Mouse (Mus musculus): ENCODE measurements at regions not wholly inside any gene's neighbourhood (a gene's known extent, or its start where the extent isn't known, plus 50 kb on each side); places are given as distances from the start of the nearest gene placed in this dataset.

GRCm38 (mm10) chr15:31087607-31088006, 136.5 kb upstream of the Dap start:
- H3K4me2 ChIP-seq (ENCODE audit: low read length) = no peak overlapping the region
- no peak overlapping the region for H3K9ac ChIP-seq (ENCODE audit: low read length)
- no peak overlapping the region for H3K4me3 ChIP-seq (ENCODE audit: low read depth, low read length)
- 83% methylated on average over 1 of the region's 1 CpGs for WGBS
- 0 out of 2 replicates have a peak, but pooled peaks cover 3% of the 10 kb centered on the region for H3K4me1 ChIP-seq (replicated peaks; ENCODE audit: control insufficient read depth, insufficient read depth, low read length)
- no peak for ATAC-seq (replicated peaks; ENCODE audit: low FRiP score, low TSS enrichment, low read depth)
- no peak overlapping the region for H3K27ac ChIP-seq (ENCODE audit: low read depth)
- H3K27me3 ChIP-seq (replicated peaks; ENCODE audit: control insufficient read depth, insufficient read depth, low read length) = no peaks in the 10 kb centered on the region
- no peak for DNase-seq (ENCODE audit: low spot score)
- H3K9me3 ChIP-seq (ENCODE audit: control insufficient read depth, low read length) = 0 out of 2 replicates have a peak, but pooled peaks cover 3% of the 10 kb centered on the region
- no peaks in the 10 kb centered on the region for H3K36me3 ChIP-seq (ENCODE audit: control insufficient read depth, insufficient read depth, low read length)

GRCm38 (mm10) chr15:31091916-31092570, 132.1 kb upstream of the Dap start:
- H3K4me2 ChIP-seq (ENCODE audit: low read length) = no peak overlapping the region
- WGBS = 59% methylated on average over 5 of the region's 5 CpGs
- H3K4me3 ChIP-seq (ENCODE audit: low read depth, low read length) = no peak overlapping the region
- H3K9me3 ChIP-seq (ENCODE audit: control insufficient read depth, low read length) = no peaks in the 10 kb centered on the region
- H3K27ac ChIP-seq (ENCODE audit: low read depth) = peak overlapping the region; percentile 25; the same call in 1 of the 2 replicates
- no peak overlapping the region for H3K9ac ChIP-seq (ENCODE audit: low read length)
- ATAC-seq (replicated peaks; ENCODE audit: low FRiP score, low TSS enrichment, low read depth) (no peak), DNase-seq (ENCODE audit: low spot score) (no peak)
- H3K36me3 ChIP-seq (ENCODE audit: control insufficient read depth, insufficient read depth, low read length) = no peaks in the 10 kb centered on the region
- 0 out of 2 replicates have a peak, but pooled peaks cover 3% of the 10 kb centered on the region for H3K4me1 ChIP-seq (replicated peaks; ENCODE audit: control insufficient read depth, insufficient read depth, low read length)
- no peaks in the 10 kb centered on the region for H3K27me3 ChIP-seq (replicated peaks; ENCODE audit: control insufficient read depth, insufficient read depth, low read length)

DNA sequence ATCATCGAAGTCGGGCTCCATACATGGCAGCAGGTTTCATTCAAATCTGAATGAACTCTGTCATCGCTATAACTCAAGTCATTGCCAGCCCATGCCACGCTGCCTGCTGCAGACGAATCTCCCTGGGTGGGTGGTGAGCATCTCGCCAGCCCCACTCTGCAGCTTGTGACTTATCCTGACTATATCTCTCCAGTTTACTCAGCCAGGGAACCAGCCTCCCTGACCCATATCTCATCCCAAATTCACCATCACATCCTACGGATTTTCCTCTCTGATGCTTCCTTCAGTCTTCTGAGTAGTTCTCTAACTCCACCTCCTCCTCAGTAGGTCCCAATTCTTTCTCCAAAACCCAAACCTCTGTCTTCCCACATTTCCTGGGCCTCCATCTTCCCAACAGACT, 127.9 kb upstream of the Dap start:
- H3K27me3 ChIP-seq (replicated peaks; ENCODE audit: control insufficient read depth, insufficient read depth, low read length) = no peaks in the 10 kb centered on the region
- no peak for DNase-seq (ENCODE audit: low spot score)
- no peak overlapping the region for H3K27ac ChIP-seq (ENCODE audit: low read depth)
- H3K4me1 ChIP-seq (replicated peaks; ENCODE audit: control insufficient read depth, insufficient read depth, low read length) = 0 out of 2 replicates have a peak, but pooled peaks cover 3% of the 10 kb centered on the region
- ATAC-seq (replicated peaks; ENCODE audit: low FRiP score, low TSS enrichment, low read depth) = no peak
- H3K36me3 ChIP-seq (ENCODE audit: control insufficient read depth, insufficient read depth, low read length) = no peaks in the 10 kb centered on the region
- H3K4me2 ChIP-seq (ENCODE audit: low read length) = no peak overlapping the region
- 87% methylated on average over 7 of the region's 7 CpGs for WGBS
- no peak overlapping the region for H3K4me3 ChIP-seq (ENCODE audit: low read depth, low read length)
- H3K9me3 ChIP-seq (ENCODE audit: control insufficient read depth, low read length) = no peaks in the 10 kb centered on the region
- H3K9ac ChIP-seq (ENCODE audit: low read length) = no peak overlapping the region

GRCm38 (mm10) chr15:31097301-31097700, 126.8 kb upstream of the Dap start:
- no peak for DNase-seq (ENCODE audit: low spot score)
- no peaks in the 10 kb centered on the region for H3K4me1 ChIP-seq (replicated peaks; ENCODE audit: control insufficient read depth, insufficient read depth, low read length)

DNA sequence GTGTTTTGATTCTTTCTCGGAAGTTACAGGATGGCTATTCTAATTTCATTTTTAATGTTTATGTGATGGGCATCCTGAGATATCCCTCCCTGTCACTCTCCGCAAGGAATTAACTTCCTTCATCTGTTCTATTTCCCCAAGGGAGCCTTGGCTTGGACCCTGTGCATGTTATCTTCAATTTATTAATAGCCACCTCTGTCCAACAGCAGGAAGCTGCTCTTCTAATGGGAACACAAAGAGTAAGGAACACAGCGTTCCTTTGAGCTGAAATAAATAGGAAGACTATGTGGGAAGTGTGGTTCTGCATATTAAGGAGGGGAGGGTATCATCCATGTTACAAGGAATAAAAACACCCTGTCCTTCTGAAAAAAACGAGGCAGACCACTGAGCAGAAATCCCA, 119.4 kb upstream of the Dap start:
- H3K9me3 ChIP-seq (ENCODE audit: control insufficient read depth, low read length) = no peaks in the 10 kb centered on the region
- 76% methylated on average over 4 of the region's 4 CpGs for WGBS
- H3K27ac ChIP-seq (ENCODE audit: low read depth) = no peak overlapping the region
- DNase-seq (ENCODE audit: low spot score) (no peak), ATAC-seq (replicated peaks; ENCODE audit: low FRiP score, low TSS enrichment, low read depth) (no peak)
- no peaks in the 10 kb centered on the region for H3K36me3 ChIP-seq (ENCODE audit: control insufficient read depth, insufficient read depth, low read length)
- H3K4me1 ChIP-seq (replicated peaks; ENCODE audit: control insufficient read depth, insufficient read depth, low read length) = no peaks in the 10 kb centered on the region
- H3K9ac ChIP-seq (ENCODE audit: low read length) = no peak overlapping the region
- no peak overlapping the region for H3K4me2 ChIP-seq (ENCODE audit: low read length)
- H3K27me3 ChIP-seq (replicated peaks; ENCODE audit: control insufficient read depth, insufficient read depth, low read length) = no peaks in the 10 kb centered on the region
- H3K4me3 ChIP-seq (ENCODE audit: low read depth, low read length) = no peak overlapping the region

More at GRCm38 (mm10) chr15:31097301-31097700, 126.8 kb upstream of the Dap start:
- 85% methylated on average over 4 of the region's 4 CpGs for WGBS
- no peaks in the 10 kb centered on the region for H3K36me3 ChIP-seq (ENCODE audit: control insufficient read depth, insufficient read depth, low read length)
- H3K27me3 ChIP-seq (replicated peaks; ENCODE audit: control insufficient read depth, insufficient read depth, low read length) = no peaks in the 10 kb centered on the region
- ATAC-seq (replicated peaks; ENCODE audit: low FRiP score, low TSS enrichment, low read depth) = no peak
- H3K27ac ChIP-seq (ENCODE audit: low read depth) = no peak overlapping the region
- no peaks in the 10 kb centered on the region for H3K9me3 ChIP-seq (ENCODE audit: control insufficient read depth, low read length)
- no peak overlapping the region for H3K4me2 ChIP-seq (ENCODE audit: low read length)
- H3K4me3 ChIP-seq (ENCODE audit: low read depth, low read length) = no peak overlapping the region
- H3K9ac ChIP-seq (ENCODE audit: low read length) = no peak overlapping the region

DNA sequence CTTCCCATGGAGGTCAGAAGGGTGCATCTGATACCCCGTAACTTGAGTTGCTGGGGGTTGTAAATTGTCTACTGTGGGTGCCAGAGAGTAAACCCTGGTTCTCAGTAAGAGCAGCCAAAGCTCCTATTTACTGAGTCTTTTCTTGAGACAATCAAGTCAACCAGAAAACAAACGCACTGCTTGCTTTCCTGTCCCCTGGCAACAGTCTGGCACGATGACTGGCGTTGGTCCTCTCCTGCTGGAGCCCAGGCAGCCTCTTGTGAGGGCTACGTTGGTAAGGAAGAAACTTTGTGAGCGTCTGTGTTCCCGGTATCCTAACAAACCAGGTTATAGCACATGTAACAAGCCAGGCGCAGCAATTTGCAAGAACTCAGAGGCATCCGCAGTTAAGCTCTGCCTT, 117.2 kb upstream of the Dap start:
- H3K4me2 ChIP-seq (ENCODE audit: low read length) = no peak overlapping the region
- H3K4me3 ChIP-seq (ENCODE audit: low read depth, low read length) = no peak overlapping the region
- no peaks in the 10 kb centered on the region for H3K9me3 ChIP-seq (ENCODE audit: control insufficient read depth, low read length)
- WGBS = 57% methylated on average over 9 of the region's 9 CpGs
- H3K27me3 ChIP-seq (replicated peaks; ENCODE audit: control insufficient read depth, insufficient read depth, low read length) = no peaks in the 10 kb centered on the region
- H3K4me1 ChIP-seq (replicated peaks; ENCODE audit: control insufficient read depth, insufficient read depth, low read length) = no peaks in the 10 kb centered on the region
- no peak overlapping the region for H3K9ac ChIP-seq (ENCODE audit: low read length)
- H3K27ac ChIP-seq (ENCODE audit: low read depth) = no peak overlapping the region
- DNase-seq (ENCODE audit: low spot score) = no peak
- ATAC-seq (replicated peaks; ENCODE audit: low FRiP score, low TSS enrichment, low read depth) = no peak
- H3K36me3 ChIP-seq (ENCODE audit: control insufficient read depth, insufficient read depth, low read length) = no peaks in the 10 kb centered on the region

DNA sequence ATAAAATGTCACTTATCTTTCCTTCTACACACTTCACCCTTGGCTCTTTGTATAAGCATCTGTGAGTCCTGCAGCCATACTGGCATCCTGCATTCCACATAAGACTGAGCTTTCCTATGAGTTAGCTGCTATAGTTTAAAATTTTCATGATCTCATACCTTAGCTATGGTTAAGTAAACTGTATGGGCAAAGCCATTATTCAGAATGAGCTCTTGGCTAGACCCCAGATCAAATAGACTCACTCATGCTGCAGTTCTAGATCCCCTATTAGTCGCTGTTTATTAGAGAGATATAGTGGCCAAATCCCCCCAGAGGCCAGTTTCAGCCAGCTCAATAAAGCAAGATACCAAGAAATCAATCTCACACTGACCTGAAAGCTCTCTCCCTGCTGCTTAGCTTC, 110.9 kb upstream of the Dap start:
- 76% methylated on average over 1 of the region's 1 CpGs for WGBS
- Histone ChIP-seq H3K9ac (ENCODE audit: low read length) (no peak overlapping the region), H3K27ac (ENCODE audit: low read depth) (no peak overlapping the region), H3K36me3 (ENCODE audit: control insufficient read depth, insufficient read depth, low read length) (no peaks in the 10 kb centered on the region), H3K4me2 (ENCODE audit: low read length) (no peak overlapping the region), H3K9me3 (ENCODE audit: control insufficient read depth, low read length) (no peaks in the 10 kb centered on the region), H3K4me3 (ENCODE audit: low read depth, low read length) (no peak overlapping the region), H3K4me1 (replicated peaks; ENCODE audit: control insufficient read depth, insufficient read depth, low read length) (no peaks in the 10 kb centered on the region), H3K27me3 (replicated peaks; ENCODE audit: control insufficient read depth, insufficient read depth, low read length) (no peaks in the 10 kb centered on the region)
- ATAC-seq (replicated peaks; ENCODE audit: low FRiP score, low TSS enrichment, low read depth) (no peak), DNase-seq (ENCODE audit: low spot score) (no peak)

GRCm38 (mm10) chr15:31117338-31117737, 106.8 kb upstream of the Dap start:
- Histone ChIP-seq H3K27ac (ENCODE audit: low read depth) (no peak overlapping the region), H3K4me3 (ENCODE audit: low read depth, low read length) (no peak overlapping the region), H3K9me3 (ENCODE audit: control insufficient read depth, low read length) (no peaks in the 10 kb centered on the region), H3K27me3 (replicated peaks; ENCODE audit: control insufficient read depth, insufficient read depth, low read length) (no peaks in the 10 kb centered on the region), H3K9ac (ENCODE audit: low read length) (no peak overlapping the region), H3K4me1 (replicated peaks; ENCODE audit: control insufficient read depth, insufficient read depth, low read length) (no peaks in the 10 kb centered on the region), H3K4me2 (ENCODE audit: low read length) (no peak overlapping the region), H3K36me3 (ENCODE audit: control insufficient read depth, insufficient read depth, low read length) (no peaks in the 10 kb centered on the region)
- no peak for ATAC-seq (replicated peaks; ENCODE audit: low FRiP score, low TSS enrichment, low read depth)
- DNase-seq (ENCODE audit: low spot score) = no peak

DNA sequence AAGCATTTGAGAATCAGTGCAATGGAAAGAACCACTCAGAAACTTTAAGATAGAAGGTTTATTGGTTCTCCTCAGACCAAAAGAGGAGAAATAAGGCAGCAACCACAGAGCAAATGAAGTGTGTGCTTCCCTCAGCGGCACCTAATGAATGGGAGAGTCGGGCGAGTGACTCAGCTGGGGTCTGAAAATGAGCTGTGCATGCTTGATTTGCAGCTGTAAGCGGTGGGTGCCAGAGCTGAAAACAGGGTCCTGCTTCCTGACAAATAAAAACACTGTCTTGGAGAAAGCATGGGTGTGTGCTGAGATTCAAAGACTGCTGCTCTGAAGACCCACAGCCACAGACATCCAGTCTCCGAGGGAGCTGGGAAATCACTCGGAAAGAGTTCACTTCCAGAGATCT, 104.0 kb upstream of the Dap start:
- no peak overlapping the region for H3K27ac ChIP-seq (ENCODE audit: low read depth)
- no peak overlapping the region for H3K4me3 ChIP-seq (ENCODE audit: low read depth, low read length)
- no peak overlapping the region for H3K9ac ChIP-seq (ENCODE audit: low read length)
- DNase-seq (ENCODE audit: low spot score) (no peak), ATAC-seq (replicated peaks; ENCODE audit: low FRiP score, low TSS enrichment, low read depth) (no peak)
- H3K36me3 ChIP-seq (ENCODE audit: control insufficient read depth, insufficient read depth, low read length) = no peaks in the 10 kb centered on the region
- 55% methylated on average over 6 of the region's 6 CpGs for WGBS
- no peak overlapping the region for H3K4me2 ChIP-seq (ENCODE audit: low read length)
- H3K9me3 ChIP-seq (ENCODE audit: control insufficient read depth, low read length) = no peaks in the 10 kb centered on the region
- no peaks in the 10 kb centered on the region for H3K27me3 ChIP-seq (replicated peaks; ENCODE audit: control insufficient read depth, insufficient read depth, low read length)
- H3K4me1 ChIP-seq (replicated peaks; ENCODE audit: control insufficient read depth, insufficient read depth, low read length) = no peaks in the 10 kb centered on the region

All from intestine, embryonic 14.5 days (tissue).